29 mouse cellular contexts compared by ENCODE assay signal in genomic region chr8:8403410-8403809, GRCm38 (mm10).
"Had no signal": no experiment of that assay in that cellular context is flagged by ENCODE, and none has a peak within 500 bp of the region (broad histone marks: within the 10 kb centered on the region; RNA-seq: fewer than 3 reads in every experiment).

No protein-coding gene starts in this region.

- H3K4me3 ChIP-seq: left cerebral cortex, adult 2 months; limb, embryonic 10.5 days; limb, embryonic 12.5 days; limb, embryonic 13.5 days; limb, embryonic 15.5 days; liver, embryonic 12.5 days; liver, embryonic 13.5 days; liver, embryonic 15.5 days; megakaryocyte, embryonic 14.5 days; midbrain, embryonic 10.5 days; midbrain, embryonic 12.5 days; midbrain, embryonic 13.5 days; midbrain, embryonic 15.5 days; myocyte; neural tube, embryonic 12.5 days had no signal

- H3K4me2 ChIP-seq: limb, embryonic 12.5 days; limb, embryonic 13.5 days; limb, embryonic 15.5 days; liver, embryonic 11.5 days; liver, embryonic 12.5 days; liver, embryonic 13.5 days; liver, embryonic 15.5 days; midbrain, embryonic 11.5 days; midbrain, embryonic 12.5 days; midbrain, embryonic 13.5 days; midbrain, embryonic 15.5 days; neural tube, embryonic 12.5 days had no signal

- H3K9me3 ChIP-seq: limb, embryonic 10.5 days; limb, embryonic 12.5 days; limb, embryonic 13.5 days; limb, embryonic 15.5 days; liver, embryonic 12.5 days; liver, embryonic 13.5 days; liver, embryonic 15.5 days; midbrain, embryonic 10.5 days; midbrain, embryonic 12.5 days; midbrain, embryonic 13.5 days; midbrain, embryonic 15.5 days had no signal

- ATAC-seq: liver, embryonic 12.5 days; liver, postnatal 0 days; lung, postnatal 0 days; midbrain, embryonic 13.5 days; midbrain, embryonic 15.5 days; midbrain, embryonic 16.5 days had no signal

- H3K4me1 ChIP-seq: limb, embryonic 10.5 days; limb, embryonic 12.5 days; limb, embryonic 13.5 days; limb, embryonic 15.5 days; liver, embryonic 12.5 days; liver, embryonic 13.5 days; liver, embryonic 15.5 days; megakaryocyte, embryonic 14.5 days; midbrain, embryonic 10.5 days; midbrain, embryonic 12.5 days; midbrain, embryonic 13.5 days; midbrain, embryonic 15.5 days; neural tube, embryonic 12.5 days had no signal

- H3K27me3 ChIP-seq: limb, embryonic 12.5 days; limb, embryonic 13.5 days; limb, embryonic 15.5 days; liver, embryonic 12.5 days; liver, embryonic 13.5 days; liver, embryonic 15.5 days; megakaryocyte, embryonic 14.5 days; midbrain, embryonic 12.5 days; midbrain, embryonic 13.5 days; midbrain, embryonic 15.5 days; neural tube, embryonic 12.5 days had no signal

- H3K9ac ChIP-seq: limb, embryonic 12.5 days; limb, embryonic 13.5 days; limb, embryonic 15.5 days; liver, embryonic 12.5 days; liver, embryonic 13.5 days; liver, embryonic 14.5 days; liver, embryonic 15.5 days; liver, postnatal 0 days; midbrain, embryonic 12.5 days; midbrain, embryonic 13.5 days; midbrain, embryonic 15.5 days; neural tube, embryonic 12.5 days had no signal

- H3K36me3 ChIP-seq: limb, embryonic 10.5 days; limb, embryonic 12.5 days; limb, embryonic 13.5 days; limb, embryonic 15.5 days; liver, embryonic 12.5 days; liver, embryonic 13.5 days; liver, embryonic 15.5 days; midbrain, embryonic 10.5 days; midbrain, embryonic 12.5 days; midbrain, embryonic 15.5 days; neural tube, embryonic 12.5 days had no signal

- H3K27ac ChIP-seq: left cerebral cortex, adult 2 months; limb, embryonic 10.5 days; limb, embryonic 12.5 days; limb, embryonic 13.5 days; limb, embryonic 15.5 days; liver, embryonic 12.5 days; liver, embryonic 13.5 days; liver, embryonic 14.5 days; liver, embryonic 15.5 days; macrophage; midbrain, embryonic 10.5 days; midbrain, embryonic 12.5 days; midbrain, embryonic 13.5 days; midbrain, embryonic 15.5 days; neural tube, embryonic 12.5 days had no signal

- DNase-seq: layer of hippocampus, postnatal 36 days; left cerebral cortex, postnatal 4 days; liver; liver, embryonic 13.5 days; liver, postnatal 0 days; lung, adult 18-20 months; lung, postnatal 10 days; lung, postnatal 36 days; midbrain, embryonic 14.5 days had no signal
